Mouse (Mus musculus): Measurements from ENCODE around the gene Gpatch1.

DNA sequence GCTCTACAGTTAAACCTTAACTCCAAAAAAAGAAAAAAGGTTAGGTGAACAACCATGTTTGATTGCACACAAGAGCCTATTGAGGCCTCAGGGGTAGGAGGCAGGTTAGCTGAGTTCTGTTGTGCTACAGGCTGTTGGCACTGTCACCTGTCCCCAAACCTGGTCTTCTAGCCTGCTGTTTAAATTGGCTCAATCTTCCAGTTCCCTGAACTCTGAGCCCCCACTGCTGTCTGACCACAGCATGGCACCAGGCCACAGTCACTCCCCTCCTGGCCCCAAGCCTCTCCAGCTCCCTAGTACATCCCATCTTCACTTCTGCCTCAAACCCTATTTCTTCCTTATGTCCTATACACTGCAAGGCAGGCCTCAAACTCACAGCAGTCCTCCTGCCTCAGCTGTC, 17.4 kb downstream of the Gpatch1 start:
- no peak for TF ChIP-seq POLR2A (IDR thresholded peaks at IDR 0.05; ENCODE audit: borderline replicate concordance, extremely low read depth, low read depth, low read length)
- TF ChIP-seq CTCF (IDR thresholded peaks at IDR 0.05; ENCODE audit: insufficient read depth, low read length): no peak
